Mouse (Mus musculus) spleen, adult 2 months (tissue): ENCODE results near the gene Actl10.

Experiments used
- CTCF ChIP-seq: fragments of 200-500 bp; IDR thresholded peaks from 2 replicates; pipeline ENCODE4 v1.5.1; 2011; ENCODE audit warnings: mild to moderate bottlenecking, inconsistent platforms; ENCODE audit not compliant: insufficient read depth, insufficient read length, insufficient replicate concordance; ENCODE audit errors: extremely low read depth
- POLR2A ChIP-seq: fragments of 200-500 bp; IDR thresholded peaks from 2 replicates; pipeline ENCODE4 v1.6.1; 2011; ENCODE audit warnings: low read depth, low read length, inconsistent platforms

- TF ChIP-seq CTCF (no peak), POLR2A (no peak)
These were observed 41.4 kb upstream of the Actl10 start for GRCm38 (mm10) chr2:154510141-154510540.
